Mouse (Mus musculus) megakaryocyte, embryonic 14.5 days (primary cell): ENCODE measurements around the gene Smyd1. TPM values are rescaled to one million over a fixed set of nuclear protein-coding genes. Genes with fewer than 3 reads are reported as not detected.

Experiments used
- H3K27me3 ChIP-seq: replicated peaks from 2 replicates; pipeline ENCODE3; 2012; ENCODE audit warnings: inconsistent platforms
- H3K36me3 ChIP-seq: replicated peaks from 2 replicates; pipeline ENCODE3; 2012; ENCODE audit warnings: low read length, inconsistent platforms, mixed read lengths
- H3K4me1 ChIP-seq: 2 replicates; pipeline ENCODE4 v1.6.1; 2012; ENCODE audit warnings: inconsistent platforms
- H3K4me3 ChIP-seq: replicated peaks from 2 replicates; pipeline ENCODE3; 2012; ENCODE audit warnings: moderate library complexity, mild to moderate bottlenecking, inconsistent platforms
- H3K9me3 ChIP-seq: 2 replicates; pipeline ENCODE4 v1.6.1; 2012; ENCODE audit warnings: inconsistent platforms
- FLI1 ChIP-seq: IDR thresholded peaks from 2 replicates; pipeline ENCODE4 v1.6.1; 2012; ENCODE audit warnings: low read length, inconsistent platforms, mixed read lengths
- GATA1 ChIP-seq: IDR thresholded peaks from 3 replicates; pipeline ENCODE4 v1.6.1; 2012; ENCODE audit warnings: mixed read lengths, low read length, inconsistent platforms, borderline replicate concordance
- polyA plus RNA-seq: library from polyadenylated mRNA; stranded (reverse); fragments of >175 nt; gene quantifications from 2 replicates; pipeline ENCODE4 v1.2.3, GENCODE M21; 2012; ENCODE audit warnings: low replicate concordance; ENCODE audit not compliant: insufficient read depth

Gene Smyd1
- polyA plus RNA-seq, 1 experiment = 0.19 TPM

GRCm38 (mm10) chr6:71248420-71248819 lies 73.6 kb downstream of the Smyd1 start:
- peaks cover 17% of the 10 kb centered on the region for H3K27me3 ChIP-seq
- H3K36me3 ChIP-seq = no peaks in the 10 kb centered on the region
- TF ChIP-seq FLI1 = no peak
- TF ChIP-seq GATA1 = no peak
- no peak overlapping the region for H3K4me3 ChIP-seq
- peaks cover 4% of the 10 kb centered on the region; the same call in 1 of the 2 replicates for H3K9me3 ChIP-seq
- H3K4me1 ChIP-seq = peaks cover 5% of the 10 kb centered on the region; the same call in 1 of the 2 replicates

- Histone ChIP-seq H3K4me3 (no peak overlapping the region), H3K27me3 (peaks cover 15% of the 10 kb centered on the region), H3K4me1 (no peaks in the 10 kb centered on the region; the same call in 1 of the 2 replicates), H3K9me3 (peaks cover 4% of the 10 kb centered on the region; the same call in 1 of the 2 replicates), H3K36me3 (no peaks in the 10 kb centered on the region)
- TF ChIP-seq FLI1 (no peak), GATA1 (no peak)
Measured at GRCm38 (mm10) chr6:71243258-71243657, 78.8 kb downstream of the Smyd1 start.

GRCm38 (mm10) chr6:71242811-71243210 lies 79.2 kb downstream of the Smyd1 start:
- H3K4me1 ChIP-seq = no peaks in the 10 kb centered on the region; the same call in 1 of the 2 replicates
- H3K9me3 ChIP-seq = peaks cover 4% of the 10 kb centered on the region; the same call in 1 of the 2 replicates
- H3K4me3 ChIP-seq = no peak overlapping the region
- H3K36me3 ChIP-seq = no peaks in the 10 kb centered on the region
- peaks cover 16% of the 10 kb centered on the region for H3K27me3 ChIP-seq
- TF ChIP-seq FLI1 = no peak

GRCm38 (mm10) chr6:71240831-71241230 lies 81.2 kb downstream of the Smyd1 start:
- no peaks in the 10 kb centered on the region; the same call in 1 of the 2 replicates for H3K4me1 ChIP-seq
- TF ChIP-seq FLI1 (no peak), GATA1 (no peak)

GRCm38 (mm10) chr6:71239069-71239750 lies 82.8 kb downstream of the Smyd1 start:
- Histone ChIP-seq H3K36me3 (no peaks in the 10 kb centered on the region), H3K4me3 (no peak overlapping the region), H3K27me3 (peaks cover 23% of the 10 kb centered on the region), H3K9me3 (no peaks in the 10 kb centered on the region), H3K4me1 (peaks cover 6% of the 10 kb centered on the region; the same call in 1 of the 2 replicates)
- no peak for TF ChIP-seq GATA1
- no peak for TF ChIP-seq FLI1

More at GRCm38 (mm10) chr6:71240831-71241230, 81.2 kb downstream of the Smyd1 start:
- no peak overlapping the region for H3K4me3 ChIP-seq
- H3K27me3 ChIP-seq = peaks cover 18% of the 10 kb centered on the region
- no peaks in the 10 kb centered on the region for H3K36me3 ChIP-seq
- no peaks in the 10 kb centered on the region for H3K9me3 ChIP-seq

- Histone ChIP-seq H3K9me3 (no peaks in the 10 kb centered on the region), H3K36me3 (no peaks in the 10 kb centered on the region), H3K4me3 (no peak overlapping the region), H3K4me1 (peaks cover 6% of the 10 kb centered on the region; the same call in 1 of the 2 replicates), H3K27me3 (peaks cover 19% of the 10 kb centered on the region)
- TF ChIP-seq FLI1 (no peak), GATA1 (no peak)
Measured at GRCm38 (mm10) chr6:71237031-71237431, 85.0 kb downstream of the Smyd1 start.

GRCm38 (mm10) chr6:71236506-71236905 lies 85.5 kb downstream of the Smyd1 start:
- no peak overlapping the region for H3K4me3 ChIP-seq
- no peak for TF ChIP-seq GATA1
- no peak for TF ChIP-seq FLI1
- H3K9me3 ChIP-seq = no peaks in the 10 kb centered on the region
- no peaks in the 10 kb centered on the region for H3K36me3 ChIP-seq
- H3K4me1 ChIP-seq = peaks cover 6% of the 10 kb centered on the region; the same call in 1 of the 2 replicates
- peaks cover 19% of the 10 kb centered on the region for H3K27me3 ChIP-seq

- Histone ChIP-seq H3K4me1 (peaks cover 6% of the 10 kb centered on the region; the same call in 1 of the 2 replicates), H3K9me3 (no peaks in the 10 kb centered on the region), H3K27me3 (peaks cover 15% of the 10 kb centered on the region), H3K4me3 (no peak overlapping the region), H3K36me3 (no peaks in the 10 kb centered on the region)
- TF ChIP-seq FLI1 (no peak), GATA1 (no peak)
Measured at GRCm38 (mm10) chr6:71235944-71236343, 86.1 kb downstream of the Smyd1 start.

GRCm38 (mm10) chr6:71235121-71235520 lies 86.9 kb downstream of the Smyd1 start:
- Histone ChIP-seq H3K4me3 (peak overlapping the region; percentile 10), H3K27me3 (peaks cover 15% of the 10 kb centered on the region), H3K9me3 (no peaks in the 10 kb centered on the region), H3K36me3 (no peaks in the 10 kb centered on the region), H3K4me1 (peaks cover 6% of the 10 kb centered on the region; the same call in 1 of the 2 replicates)
- TF ChIP-seq GATA1 (no peak), FLI1 (no peak)

GRCm38 (mm10) chr6:71227157-71227770 lies 94.8 kb downstream of the Smyd1 start:
- Histone ChIP-seq H3K9me3 (no peaks in the 10 kb centered on the region), H3K36me3 (no peaks in the 10 kb centered on the region), H3K4me3 (no peak overlapping the region), H3K27me3 (peaks cover 16% of the 10 kb centered on the region), H3K4me1 (no peaks in the 10 kb centered on the region)
- TF ChIP-seq FLI1 (no peak), GATA1 (no peak)
